Mouse (Mus musculus): ENCODE data around the gene Tnpo1.
"Not testable (repeated sequence)": the region's sequence is repeated elsewhere in the genome, so short reads cannot be mapped to it uniquely, and the experiment has no call there.

Tnpo1 gene

DNA sequence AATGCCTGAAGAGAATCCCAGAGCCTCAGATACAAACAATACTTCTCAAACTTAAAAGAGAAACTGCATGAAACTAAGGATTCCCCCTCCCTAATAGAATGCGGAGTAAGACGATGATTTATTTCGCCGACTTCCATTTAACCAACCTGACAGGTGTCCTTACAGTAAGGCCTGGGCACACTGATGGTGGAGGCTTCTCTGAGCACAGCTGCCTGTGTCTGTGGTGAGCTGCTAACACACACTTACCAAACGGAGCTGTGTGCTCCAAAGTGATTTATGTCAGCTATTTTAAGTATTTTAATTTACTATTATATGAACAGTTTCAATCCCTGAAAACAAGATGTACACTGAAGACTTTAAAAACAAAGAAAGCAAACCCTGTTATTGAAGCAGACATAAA is 42.4 kb downstream of the Tnpo1 start:
- DNase-seq: no peak

GRCm38 (mm10) chr13:98881991-98882390 is 44.2 kb downstream of the Tnpo1 start:
- no peak for DNase-seq

- no peak for DNase-seq
These were observed 45.8 kb downstream of the Tnpo1 start for GRCm38 (mm10) chr13:98880336-98880735.

- DNase-seq: no peak
These were observed 46.8 kb downstream of the Tnpo1 start for GRCm38 (mm10) chr13:98879422-98879821.

DNA sequence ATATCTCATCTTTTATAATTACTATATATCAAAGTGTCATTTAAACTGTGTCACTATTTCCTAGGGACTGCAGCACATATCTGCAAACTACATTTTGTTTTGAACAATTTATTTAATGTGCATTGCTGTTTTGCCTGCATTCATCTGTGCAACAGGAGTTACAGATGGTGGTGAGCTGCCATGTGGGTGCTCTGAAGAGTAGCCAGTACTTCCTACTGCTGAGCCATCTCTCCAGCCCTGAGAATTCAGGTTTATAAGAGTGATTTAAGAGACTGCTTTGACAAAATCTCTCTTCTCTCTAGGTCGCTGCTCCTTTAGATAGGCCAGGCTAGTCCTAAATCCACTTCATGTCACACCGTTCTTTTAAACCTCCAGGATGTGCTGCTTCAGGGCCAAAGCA is 49.0 kb downstream of the Tnpo1 start:
- DNase-seq: no peak

GRCm38 (mm10) chr13:98874727-98875126 is 51.5 kb downstream of the Tnpo1 start:
- no peak for DNase-seq

DNA sequence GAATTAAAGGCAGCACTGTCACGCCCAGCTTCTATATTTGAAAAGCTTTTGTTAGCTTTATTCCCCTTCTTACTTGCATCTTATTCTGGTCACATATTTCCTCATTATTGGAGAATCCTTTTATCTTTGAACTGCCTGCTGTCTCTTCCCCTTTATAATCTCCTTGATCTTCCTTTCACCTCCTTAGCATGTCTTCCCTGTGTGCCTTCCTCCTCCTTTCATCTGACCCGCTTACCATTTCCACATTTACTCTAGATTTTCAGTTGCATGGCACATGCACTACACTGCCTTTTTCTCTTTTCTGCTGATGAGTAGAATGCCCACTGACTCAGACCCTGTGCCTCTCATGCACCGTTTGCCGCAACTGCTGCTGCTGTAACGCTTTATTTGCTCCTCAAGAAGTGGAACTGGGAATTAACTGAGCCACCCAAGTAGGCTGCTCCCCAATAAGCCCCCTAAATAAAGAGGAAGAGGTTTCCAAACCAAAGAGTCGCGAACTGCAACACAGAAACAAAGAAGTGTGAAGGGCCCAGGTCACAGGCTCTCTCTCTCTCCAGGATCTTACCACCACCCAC is 53.8 kb downstream of the Tnpo1 start:
- DNase-seq: no peak

DNA sequence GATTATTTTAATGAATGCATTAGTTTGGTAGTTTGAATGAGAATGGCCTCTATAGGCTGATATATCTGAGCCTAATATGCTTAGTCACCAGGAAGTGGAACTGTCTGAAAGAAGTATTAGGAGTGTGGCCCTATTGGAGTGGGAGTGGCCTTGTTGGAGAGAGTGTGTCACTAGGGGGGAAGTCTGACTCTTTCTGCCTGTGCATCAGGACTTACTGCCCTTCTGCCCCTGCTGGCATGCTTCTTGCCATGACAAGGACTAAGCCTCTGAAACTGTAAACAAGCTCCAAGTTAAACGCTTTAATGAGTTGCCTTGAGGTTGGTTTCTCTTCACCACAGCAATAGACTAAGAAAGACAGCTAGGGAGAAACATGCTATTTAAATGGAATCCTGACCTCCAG is 54.9 kb downstream of the Tnpo1 start:
- DNase-seq: no peak

GRCm38 (mm10) chr13:98868236-98868923 is 57.8 kb downstream of the Tnpo1 start:
- DNase-seq: no peak

- no peak for DNase-seq
These were observed 58.4 kb downstream of the Tnpo1 start for GRCm38 (mm10) chr13:98867810-98868209.

DNA sequence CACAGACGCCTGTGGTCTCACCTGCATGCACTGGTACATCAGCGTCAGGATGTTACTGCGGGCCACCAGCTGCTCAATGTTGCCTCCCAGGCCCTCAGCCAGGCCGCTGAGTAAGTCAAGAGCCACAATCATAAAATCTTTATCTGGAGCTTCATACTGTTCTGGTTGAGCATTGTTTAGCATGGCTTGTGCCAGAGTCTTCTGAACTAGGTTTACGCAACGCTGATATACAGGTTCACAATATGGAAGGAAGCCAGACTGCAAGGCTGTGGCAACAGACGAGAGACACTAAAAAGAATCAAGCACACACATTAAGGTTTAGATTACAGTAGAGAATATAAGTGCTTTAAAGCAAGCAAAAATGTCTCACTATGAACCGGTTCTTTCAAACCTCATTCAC is 70.9 kb downstream of the Tnpo1 start:
- no peak for DNase-seq

DNA sequence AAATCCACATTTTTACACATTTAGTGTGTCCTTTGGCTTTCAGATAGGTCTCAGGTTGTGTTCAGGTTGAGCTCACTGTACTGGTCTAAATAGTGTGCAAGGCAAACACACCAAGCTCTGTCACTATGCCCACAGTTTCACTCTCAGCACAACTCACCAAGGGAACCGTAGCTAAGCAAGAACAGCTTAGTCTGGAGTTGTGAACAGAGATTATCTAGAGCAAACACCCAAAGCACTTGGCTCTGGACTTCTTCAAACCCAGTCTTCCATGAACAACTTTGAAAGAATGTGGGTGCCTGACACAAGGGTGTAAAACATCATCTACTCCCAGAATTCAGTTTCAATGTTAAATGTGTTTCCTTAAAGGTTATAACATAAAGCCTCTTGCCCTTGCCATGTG is 80.4 kb downstream of the Tnpo1 start:
- DNase-seq: no peak

DNA sequence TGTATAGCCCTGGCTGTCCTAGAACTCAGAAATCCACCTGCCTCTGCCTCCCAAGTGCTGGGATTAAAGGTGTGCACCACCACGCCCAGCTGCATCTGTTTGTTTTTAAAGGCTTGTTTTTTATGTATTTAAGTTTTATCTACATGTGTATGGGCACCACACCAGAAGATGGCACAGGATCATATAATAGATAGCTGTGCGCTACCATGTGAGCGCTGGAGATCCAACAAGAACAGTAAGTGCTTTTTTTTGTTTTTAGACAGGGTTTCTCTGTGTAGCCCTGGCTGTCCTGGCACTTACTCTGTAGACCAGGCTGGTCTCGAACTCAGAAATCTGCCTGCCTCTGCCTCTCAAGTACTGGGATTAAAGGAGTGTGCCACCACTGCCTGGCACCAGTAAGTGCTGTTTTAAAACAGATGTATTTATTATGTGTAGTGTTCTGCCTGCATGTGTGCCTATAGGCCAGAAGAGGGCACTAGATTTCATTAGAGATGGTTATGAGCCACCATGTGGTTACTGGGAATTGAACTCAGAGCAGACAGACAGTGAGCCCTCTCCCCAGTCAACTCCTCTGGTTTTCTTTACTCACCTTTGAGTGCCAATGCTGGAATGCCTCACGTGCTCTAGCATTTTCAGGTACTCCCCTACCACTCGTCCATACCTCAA is 89.6 kb downstream of the Tnpo1 start:
- DNase-seq: no peak

DNA sequence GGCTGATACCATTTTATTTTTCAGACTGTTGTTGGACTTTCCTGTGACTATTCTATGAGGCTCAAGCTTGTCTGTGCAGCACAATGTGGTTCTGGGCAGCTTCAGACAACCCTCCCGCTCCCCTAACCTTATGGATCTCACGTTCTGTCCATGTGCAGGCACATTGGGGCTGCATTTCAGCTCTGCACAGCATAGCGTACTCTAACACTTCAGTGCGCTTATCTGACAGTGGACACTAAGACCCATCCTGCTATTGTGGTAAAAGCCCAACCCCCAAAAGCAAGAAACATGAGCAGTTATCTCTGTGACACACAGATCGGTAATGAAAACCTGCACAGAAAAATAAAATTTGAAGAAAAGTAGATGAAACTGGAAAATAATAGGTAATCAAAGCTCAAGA is 90.4 kb downstream of the Tnpo1 start:
- DNase-seq: no peak

GRCm38 (mm10) chr13:98834723-98835122 is 91.5 kb downstream of the Tnpo1 start:
- DNase-seq: no peak

GRCm38 (mm10) chr13:98834199-98834598 is 92.0 kb downstream of the Tnpo1 start:
- peak; percentile 33 for DNase-seq

GRCm38 (mm10) chr13:98832451-98833450 is 93.4 kb downstream of the Tnpo1 start:
- no peak for DNase-seq

- not testable (repeated sequence) for DNase-seq
These were observed 97.2 kb downstream of the Tnpo1 start for GRCm38 (mm10) chr13:98829026-98829425.

DNA sequence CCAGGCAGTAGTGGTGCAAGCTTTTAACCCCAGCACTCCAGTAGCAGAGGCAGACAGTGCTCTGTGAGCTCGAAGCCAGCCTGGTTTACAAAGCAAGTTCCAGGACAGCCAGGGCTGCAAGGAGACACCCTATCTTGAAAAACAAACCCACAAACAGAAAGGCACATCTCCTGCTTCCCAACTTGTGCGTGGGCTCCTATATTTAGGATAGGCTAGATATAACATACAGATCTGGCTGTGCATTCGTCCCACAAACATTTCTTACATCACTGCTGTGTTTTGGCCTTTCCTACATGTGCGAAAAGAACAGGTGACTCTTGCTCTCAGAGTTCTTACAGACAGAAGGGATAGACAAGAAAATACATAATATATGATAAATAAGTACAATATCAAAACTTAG is 100.6 kb downstream of the Tnpo1 start:
- no peak for DNase-seq

DNA sequence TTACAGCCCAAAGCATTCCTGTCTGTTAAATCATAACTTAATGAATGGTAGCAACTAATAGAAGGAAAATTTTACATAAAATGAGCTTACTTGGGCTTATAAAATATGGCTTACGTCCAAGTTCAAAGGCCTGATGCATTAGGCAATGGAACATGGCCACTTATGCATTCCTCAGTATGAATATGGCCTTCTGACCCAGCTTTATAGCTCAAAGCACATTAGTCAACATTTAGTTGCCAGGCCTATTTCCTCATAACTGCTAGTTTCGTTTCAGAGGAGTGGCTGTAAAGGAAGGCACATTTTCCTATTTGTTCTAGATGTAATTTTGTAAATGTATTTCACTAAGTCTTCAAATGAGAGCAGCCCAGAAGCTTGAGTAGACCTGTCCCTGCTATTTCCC is 107.1 kb downstream of the Tnpo1 start:
- no peak for DNase-seq

- no peak for DNase-seq
These were observed 108.0 kb downstream of the Tnpo1 start for GRCm38 (mm10) chr13:98818205-98818604.

DNA sequence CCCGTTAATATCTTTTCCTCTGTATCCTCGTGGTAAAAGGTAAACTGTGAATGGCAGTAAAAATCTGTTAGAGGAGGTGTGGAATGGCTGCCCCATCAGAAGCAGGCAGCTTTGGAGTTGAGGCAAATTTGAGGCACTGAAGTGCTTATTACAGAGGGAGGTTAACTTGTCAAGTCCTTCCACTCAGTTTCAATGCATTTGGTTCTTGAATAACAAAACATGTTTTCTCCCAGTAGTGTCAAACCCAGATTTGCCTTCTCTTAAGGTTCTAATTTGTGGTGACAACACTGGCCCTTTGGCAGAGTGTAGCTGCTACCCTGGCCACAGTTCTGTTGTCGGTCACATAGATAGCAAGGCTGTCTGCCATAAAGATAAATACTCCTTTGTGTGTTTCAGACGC is 108.4 kb downstream of the Tnpo1 start:
- DNase-seq: no peak

DNA sequence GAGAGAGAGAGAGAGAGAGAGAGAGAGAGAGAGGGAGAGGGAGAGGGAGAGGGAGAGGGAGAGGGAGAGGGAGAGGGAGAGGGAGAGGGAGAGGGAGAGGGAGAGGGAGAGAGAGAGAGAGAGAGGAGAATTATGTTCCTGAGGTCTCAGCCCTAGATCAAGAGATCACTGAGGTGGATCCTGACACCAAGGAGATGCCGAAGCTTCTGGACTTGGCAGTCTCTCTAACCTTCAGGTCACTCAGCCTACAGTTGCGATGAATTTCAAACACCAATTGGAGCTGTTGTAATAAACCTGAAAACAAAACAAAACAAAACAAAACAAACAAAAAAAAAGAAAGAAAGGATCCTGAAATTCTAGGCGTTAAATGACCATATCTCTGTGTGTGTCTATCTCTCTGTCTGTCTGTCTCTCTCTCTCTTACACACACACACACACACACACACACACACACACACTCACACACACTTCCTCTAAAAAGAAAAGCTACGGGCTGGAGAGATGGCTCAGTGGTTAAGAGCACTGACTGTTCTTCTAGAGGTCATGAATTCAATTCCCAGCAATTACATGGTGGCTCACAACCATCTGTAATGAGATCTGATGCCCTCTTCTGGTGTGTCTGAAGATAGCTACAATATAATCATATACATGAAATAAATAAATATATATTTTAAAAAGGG is 109.1 kb downstream of the Tnpo1 start:
- DNase-seq: not testable (repeated sequence)
